Mouse (Mus musculus): ENCODE results near the gene Ap1m2.
"Not testable (repeated sequence)": the region's sequence is repeated elsewhere in the genome, so short reads cannot be mapped to it uniquely, and the experiment has no call there.

Ap1m2 gene

GRCm38 (mm10) chr9:21288404-21289336, 23.5 kb downstream of the Ap1m2 start:
- DNase-seq (ENCODE audit: low read depth), result no peak

- peak; percentile 95 for DNase-seq (ENCODE audit: low read depth)
Measured at GRCm38 (mm10) chr9:21287571-21288402, 24.4 kb downstream of the Ap1m2 start, which contains the start of gene Kri1. Gene Kri1, minus strand, starts transcription at chr9:21287969.

- no peak for DNase-seq (ENCODE audit: low read depth)
Measured at GRCm38 (mm10) chr9:21286753-21287152, 25.4 kb downstream of the Ap1m2 start.

GRCm38 (mm10) chr9:21283994-21284393, 28.1 kb downstream of the Ap1m2 start:
- no peak for DNase-seq (ENCODE audit: low read depth)

GRCm38 (mm10) chr9:21283591-21283990, 28.5 kb downstream of the Ap1m2 start:
- DNase-seq (ENCODE audit: low read depth), result no peak

- no peak for DNase-seq (ENCODE audit: low read depth)
Measured at GRCm38 (mm10) chr9:21277776-21278175, 34.4 kb downstream of the Ap1m2 start.

GRCm38 (mm10) chr9:21276307-21276706, 35.8 kb downstream of the Ap1m2 start:
- DNase-seq (ENCODE audit: low read depth), result no peak

GRCm38 (mm10) chr9:21275727-21276126, 36.4 kb downstream of the Ap1m2 start:
- no peak for DNase-seq (ENCODE audit: low read depth)

GRCm38 (mm10) chr9:21275013-21275710, 37.0 kb downstream of the Ap1m2 start:
- no peak for DNase-seq (ENCODE audit: low read depth)

GRCm38 (mm10) chr9:21274336-21274735, 37.8 kb downstream of the Ap1m2 start:
- DNase-seq (ENCODE audit: low read depth), result no peak

GRCm38 (mm10) chr9:21273520-21274228, 38.5 kb downstream of the Ap1m2 start:
- DNase-seq (ENCODE audit: low read depth), result no peak

- DNase-seq (ENCODE audit: low read depth), result no peak
Measured at GRCm38 (mm10) chr9:21273094-21273493, 39.0 kb downstream of the Ap1m2 start.

- DNase-seq (ENCODE audit: low read depth), result no peak
Measured at GRCm38 (mm10) chr9:21272391-21272790, 39.7 kb downstream of the Ap1m2 start.

GRCm38 (mm10) chr9:21269590-21269989, 42.5 kb downstream of the Ap1m2 start:
- DNase-seq (ENCODE audit: low read depth), result not testable (repeated sequence)

- DNase-seq (ENCODE audit: low read depth), result no peak
Measured at GRCm38 (mm10) chr9:21268305-21268704, 43.8 kb downstream of the Ap1m2 start.

GRCm38 (mm10) chr9:21266889-21267288, 45.2 kb downstream of the Ap1m2 start:
- no peak for DNase-seq (ENCODE audit: low read depth)

- DNase-seq (ENCODE audit: low read depth), result no peak
Measured at GRCm38 (mm10) chr9:21265611-21266010, 46.5 kb downstream of the Ap1m2 start.

GRCm38 (mm10) chr9:21265000-21265561, 47.1 kb downstream of the Ap1m2 start, which contains the start of gene Atg4d:
Gene Atg4d, plus strand, starts transcription at chr9:21265293.
- peak; percentile 96 for DNase-seq (ENCODE audit: low read depth)

GRCm38 (mm10) chr9:21264272-21264999, 47.7 kb downstream of the Ap1m2 start:
- DNase-seq (ENCODE audit: low read depth), result no peak

GRCm38 (mm10) chr9:21261831-21262230, 50.3 kb downstream of the Ap1m2 start:
- DNase-seq (ENCODE audit: low read depth), result no peak
